Mouse (Mus musculus): ENCODE results near the gene Foxd2.
A peak's percentile ranks its signal among the peaks of the same experiment; 100 is the strongest.

Foxd2 gene

DNA sequence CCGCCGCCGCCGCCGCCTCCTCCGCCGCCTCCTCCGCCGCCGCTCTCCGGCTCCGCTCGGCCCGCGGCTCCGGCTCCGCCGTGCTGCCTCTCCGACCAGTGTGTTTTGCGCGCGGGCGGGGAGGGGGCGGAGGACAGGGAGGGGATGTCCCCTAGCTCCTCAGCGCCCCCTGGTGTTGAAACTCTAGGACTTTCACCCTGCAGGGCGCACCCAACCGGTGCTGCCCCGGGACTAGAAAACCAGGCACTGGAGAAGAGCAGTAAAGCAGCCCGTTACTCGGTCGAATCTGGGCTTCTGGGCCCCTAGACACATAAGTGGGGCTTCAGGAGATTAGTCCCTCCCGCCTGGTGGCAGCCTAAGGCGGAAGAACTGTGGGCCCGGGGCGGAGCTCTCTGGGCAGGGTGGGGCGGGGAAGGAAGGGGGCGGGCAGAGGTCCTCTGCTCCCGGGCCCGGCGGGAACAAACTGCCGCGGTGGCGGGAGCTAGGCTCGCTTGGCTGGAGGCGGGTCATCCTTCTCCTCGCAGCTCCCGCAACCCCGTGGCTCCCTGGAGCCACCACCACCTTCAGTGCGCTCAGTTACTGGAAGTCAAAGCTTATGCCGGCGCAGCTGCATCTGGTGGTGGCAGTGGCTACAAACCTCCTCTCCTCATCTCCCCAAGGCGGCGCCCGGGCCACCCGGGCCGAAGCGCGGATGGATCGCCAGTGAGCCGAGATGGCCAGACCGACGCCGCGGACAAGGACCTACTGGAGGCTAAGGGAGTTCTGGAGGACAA, at the start of gene Foxd2:
Gene Foxd2, minus strand, starts transcription at position 45 of the 773 bp plus-strand sequence.
- no peak for DNase-seq (ENCODE audit: extremely low read depth, low read depth, low spot score)

DNA sequence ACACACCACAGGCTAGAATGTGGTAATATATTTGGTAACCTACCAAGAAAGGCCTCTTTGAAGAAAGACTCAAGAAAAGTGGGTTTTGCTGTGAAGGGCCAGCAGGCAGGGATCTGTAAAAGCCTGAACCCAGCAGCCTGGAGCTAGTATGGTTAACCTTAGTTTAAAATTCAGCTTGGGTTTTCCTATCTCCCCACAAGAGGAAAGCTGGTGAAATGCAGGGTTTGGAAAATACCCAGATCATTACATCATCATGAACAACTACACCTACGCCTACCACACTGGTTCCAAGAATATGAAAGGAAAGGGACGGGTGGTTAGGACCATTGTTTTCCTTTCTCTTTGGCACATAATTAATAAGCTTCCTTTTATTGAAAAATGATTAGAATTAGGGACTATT, 49.6 kb upstream of the Foxd2 start:
- DNase-seq (ENCODE audit: extremely low read depth, low read depth, low spot score): peak; percentile 26

DNA sequence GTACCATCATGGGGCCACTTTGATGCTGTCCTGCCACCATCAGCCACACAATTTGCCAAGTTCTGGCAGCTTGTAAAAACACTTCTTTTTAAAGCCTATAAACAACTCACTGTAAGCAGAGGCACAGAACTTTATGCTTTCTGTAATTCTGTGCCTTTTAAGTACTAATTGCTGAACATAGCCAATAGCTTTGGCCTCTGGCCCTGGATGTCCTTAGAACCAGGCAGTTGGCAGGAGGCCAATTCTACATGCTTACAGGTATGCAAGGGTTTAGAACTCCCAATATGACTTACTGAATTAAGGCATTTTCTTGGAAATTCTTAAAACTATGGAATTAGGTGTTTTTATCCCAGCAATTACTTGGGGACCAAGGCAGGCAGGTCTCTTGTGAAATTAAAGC, 48.7 kb upstream of the Foxd2 start:
- DNase-seq (ENCODE audit: extremely low read depth, low read depth, low spot score): no peak

DNA sequence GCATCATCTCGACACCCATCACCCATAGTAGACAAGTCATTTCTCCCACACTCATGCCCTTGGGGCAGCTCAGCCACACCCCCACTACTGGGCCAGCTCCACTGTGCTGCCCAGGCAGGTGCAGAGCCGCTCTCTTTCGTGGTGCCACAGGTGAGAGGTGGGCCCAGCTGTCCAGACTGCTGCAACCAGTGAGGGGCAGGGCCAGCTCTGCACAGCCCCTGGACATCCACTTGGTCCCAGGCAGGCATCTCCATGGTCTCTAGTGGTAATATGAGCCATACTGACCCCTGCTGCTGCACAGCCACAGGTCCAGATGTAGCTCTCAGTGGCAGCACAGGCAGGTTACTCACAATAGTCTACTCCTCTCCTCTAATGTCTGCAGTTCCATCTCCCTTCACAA, 44.5 kb upstream of the Foxd2 start:
- DNase-seq (ENCODE audit: extremely low read depth, low read depth, low spot score): no peak

GRCm38 (mm10) chr4:114947852-114948481, 39.3 kb upstream of the Foxd2 start:
- DNase-seq (ENCODE audit: extremely low read depth, low read depth, low spot score): no peak

GRCm38 (mm10) chr4:114947395-114947794, 38.7 kb upstream of the Foxd2 start:
- DNase-seq (ENCODE audit: extremely low read depth, low read depth, low spot score): no peak

- DNase-seq (ENCODE audit: extremely low read depth, low read depth, low spot score): no peak
Measured at GRCm38 (mm10) chr4:114946416-114946815, 37.7 kb upstream of the Foxd2 start.

GRCm38 (mm10) chr4:114945021-114945420, 36.3 kb upstream of the Foxd2 start:
- DNase-seq (ENCODE audit: extremely low read depth, low read depth, low spot score): no peak

DNA sequence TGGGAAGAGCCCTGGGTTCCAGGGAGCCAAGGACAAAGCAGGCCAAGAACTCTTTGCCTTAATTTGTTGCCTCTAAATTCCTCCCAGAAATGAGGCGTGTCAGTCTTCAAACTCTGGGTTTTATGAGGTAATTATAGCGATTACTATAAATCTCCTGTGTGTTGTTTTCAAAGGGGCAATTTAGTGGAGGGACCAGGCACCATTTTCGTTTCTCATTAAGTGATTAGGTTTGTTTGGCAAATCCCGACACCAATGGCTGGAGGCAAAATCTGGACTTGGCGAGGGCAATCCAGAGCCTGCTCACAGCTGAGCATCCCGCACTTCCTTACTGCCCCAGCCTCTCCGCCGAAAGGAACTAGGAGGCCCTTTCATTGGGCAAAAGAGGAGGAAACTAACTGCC, 33.9 kb upstream of the Foxd2 start:
- DNase-seq (ENCODE audit: extremely low read depth, low read depth, low spot score): no peak

GRCm38 (mm10) chr4:114942112-114942511, 33.4 kb upstream of the Foxd2 start:
- no peak for DNase-seq (ENCODE audit: extremely low read depth, low read depth, low spot score)

DNA sequence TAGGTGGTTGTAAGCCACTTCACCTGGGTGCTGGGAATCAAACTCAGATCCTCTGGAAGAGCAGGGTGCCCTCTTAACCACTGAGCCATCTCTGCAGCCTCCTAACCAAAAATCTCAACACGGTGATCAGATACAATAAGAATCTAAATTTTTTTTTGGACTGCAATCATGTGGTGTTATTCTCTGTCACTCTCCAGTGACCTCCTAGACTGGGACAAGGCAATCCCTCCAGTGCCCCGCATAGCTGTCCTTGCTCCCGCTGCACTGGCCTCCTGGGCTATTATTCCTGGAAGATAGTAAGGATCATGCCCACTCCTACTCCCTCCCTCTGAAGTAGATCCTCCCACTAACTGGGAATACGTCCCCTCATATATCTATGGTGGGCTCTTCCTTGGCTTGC, 32.6 kb upstream of the Foxd2 start:
- no peak for DNase-seq (ENCODE audit: extremely low read depth, low read depth, low spot score)

DNA sequence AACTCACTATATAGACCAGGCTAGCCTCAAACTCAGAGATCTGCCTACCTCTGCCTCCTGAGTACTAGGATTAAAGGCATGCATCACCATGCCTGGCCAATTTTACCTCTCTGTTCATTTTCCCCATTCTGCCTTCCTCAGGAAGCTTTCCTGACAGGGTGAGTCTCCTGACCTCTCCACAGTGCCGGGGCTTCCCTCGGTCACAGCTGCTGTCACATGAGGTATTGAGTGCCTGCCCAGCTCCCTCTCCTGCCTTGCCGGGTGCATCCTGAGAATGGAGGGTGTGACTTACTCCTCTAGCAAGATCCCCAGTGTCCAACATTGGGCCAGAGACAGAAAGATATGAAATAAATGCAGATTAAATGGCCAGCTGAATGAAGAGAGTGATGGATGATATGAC, 29.6 kb upstream of the Foxd2 start:
- DNase-seq (ENCODE audit: extremely low read depth, low read depth, low spot score): no peak

DNA sequence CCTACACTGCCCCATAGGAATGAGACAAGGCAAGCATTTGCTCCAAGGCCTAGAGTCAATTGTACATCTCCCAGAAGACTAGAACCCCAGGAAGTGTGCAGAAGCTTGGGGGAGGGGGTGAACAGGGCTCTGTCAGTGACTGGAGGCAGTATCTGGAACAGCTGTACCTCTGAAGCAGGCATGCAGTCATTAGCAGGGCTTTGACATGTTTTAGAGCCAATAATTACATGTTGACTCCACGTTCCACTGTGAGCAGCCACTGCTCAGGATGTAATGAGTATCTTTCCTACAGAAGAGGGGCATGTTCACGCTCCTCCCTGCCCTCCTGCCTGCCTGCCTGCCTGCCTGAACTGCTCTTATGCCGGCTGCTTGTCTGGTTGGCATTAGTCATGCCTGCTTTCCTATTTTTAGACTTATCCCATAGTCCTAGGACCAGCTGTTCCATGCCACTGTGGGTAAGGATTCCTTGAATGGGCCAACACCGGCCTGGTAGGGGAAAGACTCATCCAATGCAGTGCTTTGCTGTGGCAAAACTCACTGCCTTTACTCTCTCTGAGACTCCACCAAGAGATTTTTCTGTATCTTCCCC, 28.9 kb upstream of the Foxd2 start:
- no peak for DNase-seq (ENCODE audit: extremely low read depth, low read depth, low spot score)

- DNase-seq (ENCODE audit: extremely low read depth, low read depth, low spot score): no peak
Measured at GRCm38 (mm10) chr4:114934188-114934587, 25.5 kb upstream of the Foxd2 start.

DNA sequence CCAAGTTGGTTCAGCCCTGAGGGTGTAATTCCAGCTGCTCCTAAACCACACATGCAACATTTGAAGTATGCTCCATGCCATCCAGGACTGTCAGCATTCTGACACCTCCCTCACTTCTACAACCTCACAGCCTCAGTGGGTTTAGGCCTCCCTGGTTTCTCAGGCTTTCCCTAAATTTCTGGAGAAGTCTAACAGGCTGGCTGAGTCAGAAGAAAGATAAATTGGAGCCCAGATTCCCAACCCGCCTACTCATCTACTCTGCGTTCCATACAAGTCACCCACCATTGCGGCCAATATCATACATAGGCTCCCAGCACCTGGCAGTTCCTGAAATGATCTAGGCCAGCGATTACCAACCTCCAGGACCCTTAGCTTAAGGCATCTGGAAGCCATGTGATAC, 24.1 kb upstream of the Foxd2 start:
- no peak for DNase-seq (ENCODE audit: extremely low read depth, low read depth, low spot score)

GRCm38 (mm10) chr4:114929155-114929554, 20.5 kb upstream of the Foxd2 start:
- DNase-seq (ENCODE audit: extremely low read depth, low read depth, low spot score): no peak

DNA sequence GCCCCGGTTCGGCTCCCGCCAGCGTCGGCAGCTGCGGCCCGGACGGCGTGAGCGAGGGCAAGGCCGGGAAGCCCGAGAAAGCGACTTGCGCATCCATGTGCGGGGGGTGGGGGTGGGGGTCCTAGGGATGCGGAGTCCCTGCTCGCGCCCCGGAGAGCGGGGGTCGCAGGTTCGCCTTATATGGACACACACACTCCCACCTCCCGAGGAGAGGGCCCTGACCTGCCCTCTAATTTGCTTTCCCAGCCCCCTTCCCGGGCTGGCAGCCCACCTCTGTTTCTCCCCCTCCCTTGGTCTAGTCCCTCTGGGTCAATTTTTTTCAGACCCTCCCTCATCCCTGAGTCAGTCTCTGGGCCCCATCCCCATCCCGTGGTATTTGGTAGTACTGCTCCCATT, 17.2 kb upstream of the Foxd2 start, which contains the start of gene Foxe3:
Gene Foxe3, minus strand, starts transcription at position 97 of the 396 bp plus-strand sequence.
- DNase-seq (ENCODE audit: extremely low read depth, low read depth, low spot score): no peak

GRCm38 (mm10) chr4:114924971-114925916, 16.6 kb upstream of the Foxd2 start:
- DNase-seq (ENCODE audit: extremely low read depth, low read depth, low spot score): no peak

GRCm38 (mm10) chr4:114917091-114917490, 8.4 kb upstream of the Foxd2 start:
- no peak for DNase-seq (ENCODE audit: extremely low read depth, low read depth, low spot score)

DNA sequence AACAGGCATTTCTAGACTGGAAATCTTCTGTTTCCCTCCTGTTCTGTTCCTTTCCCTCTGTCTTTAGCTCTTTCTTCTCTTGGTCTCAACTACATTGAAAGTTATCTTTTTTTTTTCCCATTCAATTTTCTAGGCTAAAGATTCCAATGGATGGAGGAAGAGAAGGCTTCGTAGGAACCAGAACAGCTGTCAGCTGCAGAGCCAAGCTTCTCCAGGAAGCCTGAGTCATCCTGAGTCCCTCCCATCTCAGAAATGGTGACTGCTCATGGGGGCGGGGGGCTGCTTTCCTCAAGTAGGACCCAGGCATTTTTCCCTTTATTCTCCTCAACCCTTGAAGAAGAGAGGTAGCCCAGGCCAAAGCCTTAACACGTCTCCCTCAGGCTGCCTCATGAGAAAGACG, 7.4 kb upstream of the Foxd2 start:
- no peak for DNase-seq (ENCODE audit: extremely low read depth, low read depth, low spot score)

GRCm38 (mm10) chr4:114913594-114913962, 4.9 kb upstream of the Foxd2 start:
- DNase-seq (ENCODE audit: extremely low read depth, low read depth, low spot score): no peak

All from fat pad, adult 2 months (tissue).